Mouse (Mus musculus) stomach, embryonic 14.5 days (tissue): ENCODE results near the gene Smok2a. TPM values are rescaled to one million over a fixed set of nuclear protein-coding genes. Genes with fewer than 3 reads are reported as not detected.
"Not testable (repeated sequence)": the region's sequence is repeated elsewhere in the genome, so short reads cannot be mapped to it uniquely, and the experiment has no call there.

Experiments used
- ATAC-seq: fragments of 200-750 bp; cut with Nextera tagmentation; 2 replicates; pipeline ENCODE4 v1.8.0; 2017; ENCODE audit warnings: low read depth, moderate TSS enrichment; ENCODE audit not compliant: insufficient number of reproducible peaks, insufficient read depth, low FRiP score
- H3K27ac ChIP-seq: fragments of 300-500 bp; sonication (generic); 2 replicates; pipeline ENCODE4 v1.5.1; 2014; ENCODE audit warnings: mild to moderate bottlenecking, low read length, moderate library complexity, mixed read lengths
- H3K27me3 ChIP-seq: fragments of 300-500 bp; sonication (generic); 2 replicates; pipeline ENCODE4 v1.6.1; 2014; ENCODE audit warnings: low read length, control low read depth, mixed read lengths; ENCODE audit not compliant: control insufficient read depth, insufficient read depth
- H3K36me3 ChIP-seq: fragments of 300-500 bp; sonication (generic); 2 replicates; pipeline ENCODE4 v1.6.1; 2014; ENCODE audit warnings: mild to moderate bottlenecking, control low read depth, low read length, moderate library complexity, mixed read lengths; ENCODE audit not compliant: control insufficient read depth, insufficient read depth
- H3K4me1 ChIP-seq: fragments of 300-500 bp; sonication (generic); 2 replicates; pipeline ENCODE4 v1.6.1; 2014; ENCODE audit warnings: low read length, control low read depth, mixed read lengths; ENCODE audit not compliant: control insufficient read depth, insufficient read depth
- H3K4me2 ChIP-seq: fragments of 300-500 bp; sonication (generic); replicated peaks from 2 replicates; pipeline ENCODE4 v1.6.1; 2014; ENCODE audit warnings: low read depth, low read length, control low read depth
- H3K4me3 ChIP-seq: fragments of 300-500 bp; sonication (generic); 2 replicates; pipeline ENCODE4 v1.5.1; 2014; ENCODE audit warnings: low read depth, low read length, control low read depth
- H3K9ac ChIP-seq: fragments of 300-500 bp; sonication (generic); replicated peaks from 2 replicates; pipeline ENCODE4 v1.6.1; 2014; ENCODE audit warnings: low read depth, mild to moderate bottlenecking, control low read depth, low read length, moderate library complexity, mixed read lengths
- H3K9me3 ChIP-seq: fragments of 300-500 bp; sonication (generic); 2 replicates; pipeline ENCODE4 v1.6.1; 2016; ENCODE audit warnings: low read depth, low read length, control low read depth; ENCODE audit not compliant: control insufficient read depth
- WGBS: fragments of 180-500 bp; shearing (Covaris S2); extraction: QIAGEN DNeasy Blood & Tissue Kit; methylation state at CpG from one replicate; pipeline ENCODE4 v1.1.7; 2014; 5-methylcytosine and 5-hydroxymethylcytosine counted together
- polyA plus RNA-seq: library from polyadenylated mRNA; unstranded; fragments of >200 nt; fragmentation: Nextera tagmentation; extraction: Ambion mirVana; gene quantifications from 2 replicates; pipeline ENCODE4 v1.2.1, GENCODE M21; 2014

Smok2a gene
- polyA plus RNA-seq, 1 experiment from 2014 or later, result not detected

GRCm38 (mm10) chr17:13229957-13230356, 9.0 kb downstream of the Smok2a start, which contains the start of gene Smok2b:
Gene Smok2b, plus strand, starts transcription at chr17:13230257.
- not testable (repeated sequence) for H3K4me2 ChIP-seq, H3K27me3 ChIP-seq, H3K4me1 ChIP-seq, H3K4me3 ChIP-seq, H3K27ac ChIP-seq, H3K36me3 ChIP-seq, H3K9ac ChIP-seq, ATAC-seq
- WGBS, result 78% methylated on average over 2 of the region's 2 CpGs
- peaks cover 45% of the 10 kb centered on the region for H3K9me3 ChIP-seq

GRCm38 (mm10) chr17:13239461-13239860, 18.5 kb downstream of the Smok2a start:
- H3K9me3 ChIP-seq, result peaks cover 30% of the 10 kb centered on the region
- H3K27me3 ChIP-seq, H3K27ac ChIP-seq, ATAC-seq, H3K4me2 ChIP-seq, H3K4me1 ChIP-seq, H3K36me3 ChIP-seq, H3K4me3 ChIP-seq, H3K9ac ChIP-seq: not testable (repeated sequence)
- WGBS, result 85% methylated on average over 4 of the region's 4 CpGs

GRCm38 (mm10) chr17:13240807-13241727, 20.1 kb downstream of the Smok2a start:
- not testable (repeated sequence) for H3K4me2 ChIP-seq, H3K9ac ChIP-seq, H3K36me3 ChIP-seq, H3K27ac ChIP-seq, H3K4me1 ChIP-seq, H3K27me3 ChIP-seq, H3K4me3 ChIP-seq
- WGBS, result 85% methylated on average over 7 of the region's 13 CpGs
- peak; percentile 21; the same call in 1 of the 2 replicates for ATAC-seq
- peaks cover 18% of the 10 kb centered on the region for H3K9me3 ChIP-seq

GRCm38 (mm10) chr17:13254786-13255185, 33.8 kb downstream of the Smok2a start:
- not testable (repeated sequence) for H3K9ac ChIP-seq, H3K4me2 ChIP-seq, H3K27me3 ChIP-seq, H3K36me3 ChIP-seq, H3K27ac ChIP-seq, ATAC-seq, H3K9me3 ChIP-seq, H3K4me1 ChIP-seq, H3K4me3 ChIP-seq
- WGBS, result 68% methylated on average over 1 of the region's 5 CpGs

Other genes starting within 250 kb of the Smok2a start
- 138 and 146 TPM in 2 replicates for gene Wtap, start 227.0 kb upstream of the Smok2a start, polyA plus RNA-seq
- gene Sod2, start 214.3 kb upstream of the Smok2a start, polyA plus RNA-seq, result 110 and 125 TPM in 2 replicates
- 0.20 TPM in 1 of 2 replicates, not detected in the other for gene Gpr31b, start 168.9 kb upstream of the Smok2a start, polyA plus RNA-seq
- 0.14 and 0.22 TPM in 2 replicates for gene Tcp10b, start 160.1 kb upstream of the Smok2a start, polyA plus RNA-seq
- gene Unc93a, start 89.4 kb upstream of the Smok2a start, polyA plus RNA-seq, result not detected in 2 replicates
- not detected in 2 replicates for gene Smok2b, start 9.1 kb downstream of the Smok2a start, polyA plus RNA-seq
- not detected in 2 replicates for gene Tcp10c, start 133.4 kb downstream of the Smok2a start, polyA plus RNA-seq